Mouse (Mus musculus): ENCODE data around the gene Steap2. TPM values are rescaled to one million over a fixed set of nuclear protein-coding genes. Genes with fewer than 3 reads are reported as not detected.

Gene Steap2
- total and polyA plus RNA-seq, 3 experiments = 0.44 to 1.00 (median 0.52) TPM

GRCm38 (mm10) chr5:5683292-5683691 lies 11.1 kb downstream of the Steap2 start:
- Histone ChIP-seq H3K4me1 (ENCODE audit: control insufficient read depth, insufficient read depth, low read length) (no peaks in the 10 kb centered on the region), H3K27me3 (ENCODE audit: control insufficient read depth, insufficient read depth, low read length) (no peaks in the 10 kb centered on the region), H3K9ac (ENCODE audit: low read depth, low read length) (no peak overlapping the region), H3K36me3 (ENCODE audit: control insufficient read depth, insufficient read depth, low read length) (no peaks in the 10 kb centered on the region), H3K27ac (no peak overlapping the region), H3K79me2 (replicated peaks; ENCODE audit: control insufficient read depth, insufficient read depth, low read length) (no peaks in the 10 kb centered on the region), H3K4me3 (no peak overlapping the region)
- 70% methylated on average over 4 of the region's 4 CpGs for WGBS
- DNase-seq = no peak
- intact Hi-C loops (cut with DNase I) = no loop called here
- TF ChIP-seq EP300 (IDR thresholded peaks at IDR 0.05; ENCODE audit: insufficient read depth, low read depth, low read length) (no peak), POLR2A (IDR thresholded peaks at IDR 0.05; ENCODE audit: insufficient read depth, low read depth, low read length) (no peak), CTCF (IDR thresholded peaks at IDR 0.05) (no peak)

- TF ChIP-seq POLR2A (IDR thresholded peaks at IDR 0.05; ENCODE audit: insufficient read depth, low read depth, low read length) (no peak), CTCF (IDR thresholded peaks at IDR 0.05) (no peak), EP300 (IDR thresholded peaks at IDR 0.05; ENCODE audit: insufficient read depth, low read depth, low read length) (no peak)
- Histone ChIP-seq H3K36me3 (ENCODE audit: control insufficient read depth, insufficient read depth, low read length) (no peaks in the 10 kb centered on the region), H3K79me2 (replicated peaks; ENCODE audit: control insufficient read depth, insufficient read depth, low read length) (no peaks in the 10 kb centered on the region), H3K4me3 (no peak overlapping the region), H3K27ac (no peak overlapping the region), H3K27me3 (ENCODE audit: control insufficient read depth, insufficient read depth, low read length) (no peaks in the 10 kb centered on the region), H3K9ac (ENCODE audit: low read depth, low read length) (no peak overlapping the region), H3K4me1 (ENCODE audit: control insufficient read depth, insufficient read depth, low read length) (no peaks in the 10 kb centered on the region)
- intact Hi-C loops (cut with DNase I) = no loop called here
- no peak for DNase-seq
Observed at GRCm38 (mm10) chr5:5679459-5679858, 14.9 kb downstream of the Steap2 start.

DNA sequence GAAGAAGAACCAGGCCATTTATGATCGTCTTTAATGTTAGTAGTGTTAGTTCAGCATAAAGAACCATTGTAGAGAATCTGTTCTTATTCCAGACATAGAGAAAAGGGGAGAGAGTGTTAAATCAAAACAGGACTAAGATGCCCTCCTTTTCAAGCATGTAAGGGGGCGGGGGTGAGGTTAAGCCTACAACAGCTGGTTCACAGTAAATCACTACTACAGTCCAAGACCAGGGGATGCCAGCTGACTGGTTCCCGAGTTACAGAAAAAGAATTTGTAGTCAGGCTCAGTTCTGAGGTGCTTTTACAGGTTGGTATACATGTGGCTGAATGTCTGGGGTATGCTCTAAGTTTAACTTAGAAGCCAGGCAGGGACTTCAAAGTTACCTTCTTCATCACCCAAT lies 18.3 kb downstream of the Steap2 start:
- H3K27ac ChIP-seq = no peak overlapping the region
- TF ChIP-seq EP300 (IDR thresholded peaks at IDR 0.05; ENCODE audit: insufficient read depth, low read depth, low read length) (no peak), CTCF (IDR thresholded peaks at IDR 0.05) (no peak), POLR2A (IDR thresholded peaks at IDR 0.05; ENCODE audit: insufficient read depth, low read depth, low read length) (no peak)
- H3K27me3 ChIP-seq (ENCODE audit: control insufficient read depth, insufficient read depth, low read length) = no peaks in the 10 kb centered on the region
- intact Hi-C loops (cut with DNase I) = no loop called here
- H3K79me2 ChIP-seq (replicated peaks; ENCODE audit: control insufficient read depth, insufficient read depth, low read length) = no peaks in the 10 kb centered on the region
- H3K4me1 ChIP-seq (ENCODE audit: control insufficient read depth, insufficient read depth, low read length) = no peaks in the 10 kb centered on the region
- H3K4me3 ChIP-seq = no peak overlapping the region
- 82% methylated on average over 3 of the region's 3 CpGs for WGBS
- no peak overlapping the region for H3K9ac ChIP-seq (ENCODE audit: low read depth, low read length)
- H3K36me3 ChIP-seq (ENCODE audit: control insufficient read depth, insufficient read depth, low read length) = no peaks in the 10 kb centered on the region
- DNase-seq = no peak

- H3K27me3 ChIP-seq (ENCODE audit: control insufficient read depth, insufficient read depth, low read length) = no peaks in the 10 kb centered on the region
- no peaks in the 10 kb centered on the region for H3K4me1 ChIP-seq (ENCODE audit: control insufficient read depth, insufficient read depth, low read length)
- intact Hi-C loops (cut with DNase I) = loop anchor here (10.0 kb wide), 1 partner anchor 154 kb away; the partner anchor contains the start of gene Cldn12
- H3K36me3 ChIP-seq (ENCODE audit: control insufficient read depth, insufficient read depth, low read length) = no peaks in the 10 kb centered on the region
- H3K27ac ChIP-seq = no peak overlapping the region
- TF ChIP-seq POLR2A (IDR thresholded peaks at IDR 0.05; ENCODE audit: insufficient read depth, low read depth, low read length) (no peak), CTCF (IDR thresholded peaks at IDR 0.05) (no peak), EP300 (IDR thresholded peaks at IDR 0.05; ENCODE audit: insufficient read depth, low read depth, low read length) (no peak)
- WGBS = 63% methylated on average over 7 of the region's 7 CpGs
- no peak overlapping the region for H3K4me3 ChIP-seq
- no peak for DNase-seq
- H3K9ac ChIP-seq (ENCODE audit: low read depth, low read length) = no peak overlapping the region
- H3K79me2 ChIP-seq (replicated peaks; ENCODE audit: control insufficient read depth, insufficient read depth, low read length) = no peaks in the 10 kb centered on the region
Observed at GRCm38 (mm10) chr5:5668920-5669319, 25.5 kb downstream of the Steap2 start.

GRCm38 (mm10) chr5:5664371-5664926 lies 29.9 kb downstream of the Steap2 start:
- WGBS = 67% methylated on average over 6 of the region's 6 CpGs
- no peaks in the 10 kb centered on the region for H3K4me1 ChIP-seq (ENCODE audit: control insufficient read depth, insufficient read depth, low read length)
- TF ChIP-seq POLR2A (IDR thresholded peaks at IDR 0.05; ENCODE audit: insufficient read depth, low read depth, low read length) (no peak), CTCF (IDR thresholded peaks at IDR 0.05) (no peak), EP300 (IDR thresholded peaks at IDR 0.05; ENCODE audit: insufficient read depth, low read depth, low read length) (no peak)
- no peaks in the 10 kb centered on the region for H3K79me2 ChIP-seq (replicated peaks; ENCODE audit: control insufficient read depth, insufficient read depth, low read length)
- H3K27ac ChIP-seq = no peak overlapping the region
- no peaks in the 10 kb centered on the region for H3K27me3 ChIP-seq (ENCODE audit: control insufficient read depth, insufficient read depth, low read length)
- H3K36me3 ChIP-seq (ENCODE audit: control insufficient read depth, insufficient read depth, low read length) = no peaks in the 10 kb centered on the region
- intact Hi-C loops (cut with DNase I) = loop anchor here (5.0 to 10.0 kb wide), 2 partner anchors 102 to 150 kb away; partner anchors contain the start of gene Cldn12
- H3K4me3 ChIP-seq = peak overlapping the region; percentile 58
- no peak for DNase-seq
- H3K9ac ChIP-seq (ENCODE audit: low read depth, low read length) = no peak overlapping the region; the same call in 1 of the 2 replicates

- WGBS = under 1% methylated on average over 48 of the region's 48 CpGs
- H3K4me1 ChIP-seq (ENCODE audit: control insufficient read depth, insufficient read depth, low read length) = no peaks in the 10 kb centered on the region
- H3K79me2 ChIP-seq (replicated peaks; ENCODE audit: control insufficient read depth, insufficient read depth, low read length) = no peaks in the 10 kb centered on the region
- DNase-seq = peak; percentile 71 to 78
- H3K9ac ChIP-seq (ENCODE audit: low read depth, low read length) = peak within 1 kb of the TSS; percentile 50
- H3K36me3 ChIP-seq (ENCODE audit: control insufficient read depth, insufficient read depth, low read length) = no peaks in the 10 kb centered on the region
- H3K4me3 ChIP-seq = peak within 1 kb of the TSS; percentile 58
- H3K27ac ChIP-seq = no peak within 1 kb of the TSS
- no peak for TF ChIP-seq EP300 (IDR thresholded peaks at IDR 0.05; ENCODE audit: insufficient read depth, low read depth, low read length)
- TF ChIP-seq POLR2A (IDR thresholded peaks at IDR 0.05; ENCODE audit: insufficient read depth, low read depth, low read length) = no peak
- no peak for TF ChIP-seq CTCF (IDR thresholded peaks at IDR 0.05)
- intact Hi-C loops (cut with DNase I) = loop anchor here (5.0 to 10.0 kb wide), 2 partner anchors 102 to 149 kb away; partner anchors contain the start of gene Cldn12
- H3K27me3 ChIP-seq (ENCODE audit: control insufficient read depth, insufficient read depth, low read length) = no peaks in the 10 kb centered on the region
Observed at GRCm38 (mm10) chr5:5663655-5664370, 30.6 kb downstream of the Steap2 start, which contains the start of gene Cfap69. TSS of gene Cfap69 (minus strand) at chr5:5664239.
